Mouse (Mus musculus) heart, adult 2 months (tissue): ENCODE measurements around the gene Vasn. TPM values are rescaled to one million over a fixed set of nuclear protein-coding genes. Genes with fewer than 3 reads are reported as not detected.
A peak's percentile ranks its signal among the peaks of the same experiment; 100 is the strongest.
"Not testable (repeated sequence)": the region's sequence is repeated elsewhere in the genome, so short reads cannot be mapped to it uniquely, and the experiment has no call there.

Experiments
- DNase-seq, 2 experiments: peaks; one replicate each; pipeline ENCODE4 v3.0.0; 2021
- H3K27ac ChIP-seq: fragments of 200-600 bp; 2 replicates; pipeline ENCODE4 v1.8.1; 2022
- H3K27me3 ChIP-seq: fragments of 200-500 bp; 2 replicates; pipeline ENCODE4 v1.6.1; 2012; ENCODE audit warnings: mild to moderate bottlenecking, low read length, inconsistent platforms, mixed read lengths; ENCODE audit not compliant: control insufficient read depth, insufficient read depth
- H3K36me3 ChIP-seq: fragments of 200-500 bp; 2 replicates; pipeline ENCODE4 v1.6.1; 2012; ENCODE audit warnings: low read length, inconsistent platforms; ENCODE audit not compliant: control insufficient read depth, insufficient read depth
- H3K4me1 ChIP-seq: fragments of 200-500 bp; 2 replicates; pipeline ENCODE4 v1.6.1; 2011; ENCODE audit warnings: low read length; ENCODE audit not compliant: control insufficient read depth, insufficient read depth
- H3K4me3 ChIP-seq: fragments of 200-600 bp; 2 replicates; pipeline ENCODE4 v1.8.1; 2022
- H3K79me2 ChIP-seq: fragments of 200-500 bp; replicated peaks from 2 replicates; pipeline ENCODE4 v1.6.1; 2012; ENCODE audit warnings: mild to moderate bottlenecking, inconsistent platforms, low read length, moderate library complexity, mixed read lengths; ENCODE audit not compliant: control insufficient read depth, insufficient read depth
- H3K9ac ChIP-seq: fragments of 200-500 bp; 2 replicates; pipeline ENCODE4 v1.6.1; 2012; ENCODE audit warnings: low read depth, mild to moderate bottlenecking, control low read depth, inconsistent platforms, low read length, mixed read lengths
- CTCF ChIP-seq: fragments of 200-600 bp; IDR thresholded peaks from 2 replicates; pipeline ENCODE4 v1.8.1; 2022; ENCODE audit warnings: antibody characterized with exemption, mild to moderate bottlenecking, moderate library complexity
- EP300 ChIP-seq: fragments of 200-500 bp; IDR thresholded peaks from 2 replicates; pipeline ENCODE4 v1.6.1; 2011; ENCODE audit warnings: low read depth, low read length, control low read depth; ENCODE audit not compliant: insufficient read depth
- POLR2A ChIP-seq: fragments of 200-500 bp; IDR thresholded peaks from 2 replicates; pipeline ENCODE4 v1.6.1; 2011; ENCODE audit warnings: mild to moderate bottlenecking, low read depth, low read length, control low read depth; ENCODE audit not compliant: insufficient read depth
- WGBS: fragments of 180-500 bp; shearing (Covaris S2); methylation state at CpG from one replicate; pipeline ENCODE4 v1.1.7; 2018; 5-methylcytosine and 5-hydroxymethylcytosine counted together
- intact Hi-C: fragments of 180-260 bp; cut with DNase I; formaldehyde crosslinking; loops from one replicate; pipeline ENCODE4 v1.15.1; 2025
- polyA plus RNA-seq: library from polyadenylated mRNA; depleted of rRNA; stranded (reverse); fragments of >200 nt; gene quantifications from 2 replicates; pipeline ENCODE4 v1.2.3, GENCODE M21; 2012; rRNA removed
- total RNA-seq, 2 experiments: library from RNA; stranded (reverse); gene quantifications; 2 replicates each; pipeline ENCODE4 v1.2.3; 2021

Gene Vasn
- total and polyA plus RNA-seq, 3 experiments: 9.2 to 23.9 (median 10.5) TPM

DNA sequence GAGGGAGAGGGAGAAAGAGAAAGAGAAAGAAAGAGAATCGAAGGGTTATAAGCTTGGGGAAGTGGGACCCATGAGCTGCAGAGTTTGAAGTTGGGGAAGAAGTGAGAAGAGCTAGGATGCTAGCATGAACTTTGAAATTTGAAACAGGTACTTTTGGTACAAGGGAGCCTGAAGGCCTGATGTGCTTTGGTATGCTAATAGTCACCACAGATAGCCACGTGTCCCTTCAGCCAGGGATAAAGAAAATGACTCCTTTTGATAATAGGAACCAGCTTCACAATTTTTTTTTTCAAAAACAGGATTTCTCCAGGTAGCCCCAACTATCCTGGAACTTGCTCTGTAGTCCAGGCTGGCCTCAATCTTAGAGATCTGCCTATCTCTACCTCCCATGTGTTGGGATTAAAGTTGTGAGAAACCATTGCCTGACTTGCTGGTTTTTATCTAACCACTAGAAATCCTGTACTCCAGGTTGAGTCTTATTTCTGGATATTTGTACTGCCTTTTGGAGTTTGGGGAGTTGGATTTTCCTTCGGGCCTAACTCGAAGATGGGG lies 43.0 kb downstream of the Vasn start:
- Histone ChIP-seq H3K36me3 (peaks cover 7% of the 10 kb centered on the region), H3K27me3 (no peaks in the 10 kb centered on the region), H3K4me3 (no peak overlapping the region), H3K9ac (no peak overlapping the region), H3K4me1 (peaks cover 6% of the 10 kb centered on the region), H3K27ac (peak overlapping the region; percentile 92), H3K79me2 (peaks cover 3% of the 10 kb centered on the region; the same call in 1 of the 2 replicates)
- TF ChIP-seq CTCF (no peak), POLR2A (no peak), EP300 (no peak)
- no peak for DNase-seq
- WGBS: 83% methylated on average over 4 of the region's 4 CpGs
- intact Hi-C loops: loop anchor here (10.0 kb wide), 1 partner anchor 182 kb away; no protein-coding TSS in a partner anchor

- intact Hi-C loops: loop anchor here (10.0 kb wide), 1 partner anchor 182 kb away; no protein-coding TSS in a partner anchor
- peak overlapping the region; percentile 92 for H3K27ac ChIP-seq
- DNase-seq: no peak
- peaks cover 6% of the 10 kb centered on the region for H3K4me1 ChIP-seq
- H3K79me2 ChIP-seq: peaks cover 3% of the 10 kb centered on the region; the same call in 1 of the 2 replicates
- peaks cover 7% of the 10 kb centered on the region for H3K36me3 ChIP-seq
- H3K9ac ChIP-seq: peak overlapping the region; percentile 54
- peak overlapping the region; percentile 85 for H3K4me3 ChIP-seq
- 21% methylated on average over 9 of the region's 9 CpGs for WGBS
- TF ChIP-seq POLR2A (no peak), CTCF (no peak), EP300 (no peak)
- no peaks in the 10 kb centered on the region for H3K27me3 ChIP-seq
Observed at GRCm38 (mm10) chr16:4683193-4683580, 43.4 kb downstream of the Vasn start.

- under 1% methylated on average over 54 of the region's 54 CpGs for WGBS
- peak; percentile 84 for TF ChIP-seq POLR2A
- TF ChIP-seq EP300: peak; percentile 74; the same call in 1 of the 2 replicates
- no peak for TF ChIP-seq CTCF
- peaks cover 7% of the 10 kb centered on the region for H3K36me3 ChIP-seq
- H3K4me1 ChIP-seq: peaks cover 5% of the 10 kb centered on the region
- no peaks in the 10 kb centered on the region for H3K27me3 ChIP-seq
- peak; percentile 97 to 98 for DNase-seq
- peaks cover 3% of the 10 kb centered on the region; the same call in 1 of the 2 replicates for H3K79me2 ChIP-seq
- H3K4me3 ChIP-seq: peak overlapping the region; percentile 85
- peak overlapping the region; percentile 92 for H3K27ac ChIP-seq
- intact Hi-C loops: loop anchor here (10.0 kb wide), 1 partner anchor 181 kb away; no protein-coding TSS in a partner anchor
- H3K9ac ChIP-seq: peak overlapping the region; percentile 76
Observed at GRCm38 (mm10) chr16:4683581-4684456, 44.1 kb downstream of the Vasn start.

DNA sequence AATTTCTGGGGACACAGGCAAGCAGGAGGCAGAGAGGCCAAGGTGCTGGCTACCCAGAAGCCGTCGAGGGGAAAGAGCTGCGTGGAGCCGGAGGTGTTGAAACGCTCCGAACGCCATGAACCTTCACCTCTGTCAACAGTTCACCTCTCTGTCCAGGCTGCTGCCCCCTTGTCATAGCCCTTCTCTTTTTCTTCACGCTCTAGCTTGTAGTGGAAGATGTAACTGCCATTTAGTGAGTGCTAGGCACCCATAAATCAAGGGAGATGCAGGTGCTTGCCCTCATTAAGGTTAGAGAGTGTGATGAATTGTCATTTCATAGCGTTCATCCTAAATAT lies 44.7 kb downstream of the Vasn start:
- Histone ChIP-seq H3K27me3 (no peaks in the 10 kb centered on the region), H3K4me3 (peak overlapping the region; percentile 85), H3K36me3 (peaks cover 7% of the 10 kb centered on the region), H3K79me2 (peaks cover 3% of the 10 kb centered on the region; the same call in 1 of the 2 replicates), H3K9ac (peak overlapping the region; percentile 76), H3K27ac (peak overlapping the region; percentile 92), H3K4me1 (peaks cover 4% of the 10 kb centered on the region)
- no peak for DNase-seq
- TF ChIP-seq CTCF (no peak), EP300 (no peak)
- 2% methylated on average over 9 of the region's 9 CpGs for WGBS
- intact Hi-C loops: loop anchor here (10.0 kb wide), 1 partner anchor 180 kb away; no protein-coding TSS in a partner anchor

DNA sequence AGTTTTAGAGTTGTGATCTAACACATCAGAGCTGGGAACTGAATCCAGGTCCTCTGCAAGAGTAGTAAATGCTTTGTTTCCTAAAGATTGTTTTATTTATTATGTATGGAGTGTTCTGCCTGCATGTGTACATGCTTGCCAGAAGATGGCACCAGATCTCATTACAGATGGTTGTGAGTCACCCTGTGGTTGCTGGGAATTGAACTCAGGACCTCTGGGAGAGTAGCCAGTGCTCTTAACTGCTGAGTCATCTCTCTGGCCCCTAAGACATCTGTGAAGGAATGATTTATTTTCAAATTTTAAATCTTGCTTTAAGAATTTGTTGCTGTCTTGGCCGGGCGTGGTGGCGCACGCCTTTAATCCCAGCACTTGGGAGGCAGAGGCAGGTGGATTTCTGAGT lies 49.6 kb downstream of the Vasn start:
- not testable (repeated sequence) for H3K36me3 ChIP-seq, H3K4me3 ChIP-seq, DNase-seq, H3K79me2 ChIP-seq, H3K4me1 ChIP-seq, H3K27me3 ChIP-seq, H3K27ac ChIP-seq, H3K9ac ChIP-seq
- WGBS: 97% methylated on average over 4 of the region's 4 CpGs
- peak; percentile 50 for TF ChIP-seq CTCF
- intact Hi-C loops: loop anchor here (10.0 kb wide), 1 partner anchor 175 kb away; no protein-coding TSS in a partner anchor

Other genes with a start within 250 kb of the Vasn start
- gene Adcy9, start 219.4 kb upstream of the Vasn start, total RNA-seq: 10 to 100 TPM; 22.6 to 26.3 TPM
- gene Adcy9, start 219.4 kb upstream of the Vasn start, polyA plus RNA-seq: 11.1 and 17.4 TPM in 2 replicates
- gene Srl, start 98.1 kb upstream of the Vasn start, total RNA-seq: 100 to 1,000 TPM; 771 to 870 TPM
- gene Srl, start 98.1 kb upstream of the Vasn start, polyA plus RNA-seq: 276 and 575 TPM in 2 replicates
- gene Tfap4, start 80.1 kb upstream of the Vasn start, total RNA-seq: 1 to 10 TPM; 3.2 to 3.4 TPM
- 2.4 and 2.9 TPM in 2 replicates for gene Tfap4, start 80.1 kb upstream of the Vasn start, polyA plus RNA-seq
- 10 to 100 TPM; 10.0 to 11.1 TPM for gene Glis2, start 45.2 kb upstream of the Vasn start, total RNA-seq
- gene Glis2, start 45.2 kb upstream of the Vasn start, polyA plus RNA-seq: 17.3 and 23.8 TPM in 2 replicates
- 100 to 1,000 TPM; 119 to 165 TPM for gene Pam16, start 15.0 kb upstream of the Vasn start, total RNA-seq
- 36.3 and 39.4 TPM in 2 replicates for gene Pam16, start 15.0 kb upstream of the Vasn start, polyA plus RNA-seq
- 100 to 1,000 TPM; 138 to 150 TPM for gene Dnaja3, start within 50 bp of the Vasn start, total RNA-seq
- 80.8 and 104 TPM in 2 replicates for gene Dnaja3, start within 50 bp of the Vasn start, polyA plus RNA-seq
- 10 to 100 TPM; 14.6 to 15.9 TPM for gene Coro7, start 39.8 kb downstream of the Vasn start, total RNA-seq
- gene Coro7, start 39.8 kb downstream of the Vasn start, polyA plus RNA-seq: 20.8 and 22.8 TPM in 2 replicates
- 1 to 10 TPM; 2.2 to 2.7 TPM for gene Nmral1, start 79.4 kb downstream of the Vasn start, total RNA-seq
- 3.9 and 4.0 TPM in 2 replicates for gene Nmral1, start 79.4 kb downstream of the Vasn start, polyA plus RNA-seq
- 10 to 100 TPM; 72.4 to 84.9 TPM for gene Hmox2, start 86.4 kb downstream of the Vasn start, total RNA-seq
- 38.3 and 51.6 TPM in 2 replicates for gene Hmox2, start 86.4 kb downstream of the Vasn start, polyA plus RNA-seq
- gene Cdip1, start 150.4 kb downstream of the Vasn start, total RNA-seq: 10 to 100 TPM; 58.4 to 65.6 TPM
- gene Cdip1, start 150.4 kb downstream of the Vasn start, polyA plus RNA-seq: 94.3 and 100 TPM in 2 replicates
- not detected for gene 4930562C15Rik, start 195.5 kb downstream of the Vasn start, total RNA-seq
- gene 4930562C15Rik, start 195.5 kb downstream of the Vasn start, polyA plus RNA-seq: 0.23 TPM in 1 of 2 replicates, not detected in the other
- gene Ubald1, start 240.4 kb downstream of the Vasn start, total RNA-seq: 10 to 100 TPM; 17.2 to 18.3 TPM
- gene Ubald1, start 240.4 kb downstream of the Vasn start, polyA plus RNA-seq: 18.2 and 24.5 TPM in 2 replicates
- 100 to 1,000 TPM; 148 to 168 TPM for gene Mgrn1, start 246.3 kb downstream of the Vasn start, total RNA-seq
- gene Mgrn1, start 246.3 kb downstream of the Vasn start, polyA plus RNA-seq: 274 and 284 TPM in 2 replicates